Mouse (Mus musculus) hindbrain, embryonic 11.5 days (tissue): ENCODE data around the gene Nipal1. TPM values are rescaled to one million over a fixed set of nuclear protein-coding genes. Genes with fewer than 3 reads are reported as not detected.
A peak's percentile ranks its signal among the peaks of the same experiment; 100 is the strongest.

ENCODE experiments used
- ATAC-seq: fragments of 200-750 bp; cut with Nextera tagmentation; 2 replicates; pipeline ENCODE4 v1.8.0; 2017; ENCODE audit warnings: mild to moderate bottlenecking, moderate TSS enrichment, moderate library complexity; ENCODE audit not compliant: low FRiP score
- DNase-seq: peaks from one replicate; pipeline ENCODE4 v3.0.0-alpha.2; 2015; ENCODE audit warnings: low spot score
- H3K27ac ChIP-seq: fragments of 300-500 bp; sonication (generic); 2 replicates; pipeline ENCODE4 v1.5.1; 2014; ENCODE audit warnings: mild to moderate bottlenecking, low read depth, low read length
- H3K27me3 ChIP-seq: fragments of 300-500 bp; sonication (generic); 2 replicates; pipeline ENCODE4 v1.6.1; 2014; ENCODE audit warnings: mild to moderate bottlenecking, low read length, moderate library complexity, mixed read lengths; ENCODE audit not compliant: control insufficient read depth, insufficient read depth
- H3K36me3 ChIP-seq: fragments of 300-500 bp; sonication (generic); 2 replicates; pipeline ENCODE4 v1.6.1; 2014; ENCODE audit warnings: mild to moderate bottlenecking, low read length, moderate library complexity, mixed read lengths; ENCODE audit not compliant: control insufficient read depth, insufficient read depth
- H3K4me1 ChIP-seq: fragments of 300-500 bp; sonication (generic); replicated peaks from 2 replicates; pipeline ENCODE4 v1.6.1; 2014; ENCODE audit warnings: low read length, mixed read lengths; ENCODE audit not compliant: control insufficient read depth, insufficient read depth
- H3K4me2 ChIP-seq: fragments of 300-500 bp; sonication (generic); replicated peaks from 2 replicates; pipeline ENCODE4 v1.6.1; 2014; ENCODE audit warnings: mild to moderate bottlenecking, low read depth, low read length
- H3K4me3 ChIP-seq: fragments of 300-500 bp; sonication (generic); 2 replicates; pipeline ENCODE4 v1.5.1; 2014; ENCODE audit warnings: low read depth, low read length
- H3K9ac ChIP-seq: fragments of 300-500 bp; sonication (generic); 2 replicates; pipeline ENCODE4 v1.6.1; 2014; ENCODE audit warnings: low read depth, low read length
- H3K9me3 ChIP-seq: fragments of 300-500 bp; sonication (generic); 2 replicates; pipeline ENCODE4 v1.6.1; 2016; ENCODE audit warnings: low read length; ENCODE audit not compliant: control insufficient read depth
- WGBS: fragments of 180-500 bp; shearing (Covaris S2); extraction: QIAGEN DNeasy Blood & Tissue Kit; methylation state at CpG from one replicate; pipeline ENCODE4 v1.1.7; 2014; 5-methylcytosine and 5-hydroxymethylcytosine counted together
- polyA plus RNA-seq: library from polyadenylated mRNA; unstranded; fragments of >200 nt; fragmentation: Nextera tagmentation; extraction: Ambion mirVana; gene quantifications from 2 replicates; pipeline ENCODE4 v1.2.1, GENCODE M21; 2014

Nipal1 gene
- polyA plus RNA-seq: 0.36 and 0.45 TPM in 2 replicates

- 0% methylated on average over 25 of the region's 25 CpGs for WGBS
- Histone ChIP-seq H3K4me2 (peak within 1 kb of the TSS; percentile 77), H3K9me3 (no peaks in the 10 kb centered on the region), H3K4me3 (peak within 1 kb of the TSS; percentile 40), H3K36me3 (no peaks in the 10 kb centered on the region), H3K27ac (no peak within 1 kb of the TSS), H3K27me3 (peaks cover 6% of the 10 kb centered on the region), H3K9ac (no peak within 1 kb of the TSS), H3K4me1 (peaks cover 3% of the 10 kb centered on the region; the same call in 1 of the 2 replicates)
- peak; percentile 97 for ATAC-seq
- peak; percentile 82 for DNase-seq
Observed at GRCm38 (mm10) chr5:72647418-72647907, at the start of gene Nipal1. TSS of gene Nipal1 (plus strand) at chr5:72647795.

- peak; percentile 51; the same call in 1 of the 2 replicates for ATAC-seq
- no peak overlapping the region for H3K9ac ChIP-seq
- 10% methylated on average over 5 of the region's 5 CpGs for WGBS
- H3K4me2 ChIP-seq: no peak overlapping the region
- H3K36me3 ChIP-seq: no peaks in the 10 kb centered on the region
- no peaks in the 10 kb centered on the region for H3K4me1 ChIP-seq
- DNase-seq: peak; percentile 58
- no peaks in the 10 kb centered on the region for H3K9me3 ChIP-seq
- H3K4me3 ChIP-seq: no peak overlapping the region
- H3K27me3 ChIP-seq: no peaks in the 10 kb centered on the region
- H3K27ac ChIP-seq: no peak overlapping the region
Observed at GRCm38 (mm10) chr5:72601006-72601405, 46.6 kb upstream of the Nipal1 start.

GRCm38 (mm10) chr5:72603138-72603537 lies 44.5 kb upstream of the Nipal1 start:
- no peak overlapping the region for H3K9ac ChIP-seq
- no peak overlapping the region for H3K27ac ChIP-seq
- no peaks in the 10 kb centered on the region for H3K9me3 ChIP-seq
- no peaks in the 10 kb centered on the region for H3K36me3 ChIP-seq
- DNase-seq: no peak
- 91% methylated on average over 4 of the region's 4 CpGs for WGBS
- no peaks in the 10 kb centered on the region for H3K4me1 ChIP-seq
- H3K27me3 ChIP-seq: no peaks in the 10 kb centered on the region
- ATAC-seq: no peak
- no peak overlapping the region for H3K4me3 ChIP-seq
- no peak overlapping the region for H3K4me2 ChIP-seq

GRCm38 (mm10) chr5:72617413-72617812 lies 30.2 kb upstream of the Nipal1 start:
- no peaks in the 10 kb centered on the region for H3K36me3 ChIP-seq
- no peak overlapping the region for H3K9ac ChIP-seq
- DNase-seq: no peak
- 85% methylated on average over 4 of the region's 4 CpGs for WGBS
- H3K27ac ChIP-seq: no peak overlapping the region
- H3K9me3 ChIP-seq: no peaks in the 10 kb centered on the region
- no peak overlapping the region for H3K4me2 ChIP-seq
- ATAC-seq: no peak
- no peak overlapping the region for H3K4me3 ChIP-seq
- H3K4me1 ChIP-seq: no peaks in the 10 kb centered on the region
- no peaks in the 10 kb centered on the region for H3K27me3 ChIP-seq

GRCm38 (mm10) chr5:72621022-72621421 lies 26.6 kb upstream of the Nipal1 start:
- Histone ChIP-seq H3K9ac (no peak overlapping the region), H3K9me3 (no peaks in the 10 kb centered on the region), H3K27me3 (no peaks in the 10 kb centered on the region), H3K4me3 (no peak overlapping the region), H3K4me1 (no peaks in the 10 kb centered on the region), H3K36me3 (no peaks in the 10 kb centered on the region), H3K27ac (no peak overlapping the region), H3K4me2 (no peak overlapping the region)
- 90% methylated on average over 1 of the region's 1 CpGs for WGBS
- ATAC-seq: no peak
- no peak for DNase-seq

GRCm38 (mm10) chr5:72630026-72630425 lies 17.6 kb upstream of the Nipal1 start:
- H3K4me1 ChIP-seq: no peaks in the 10 kb centered on the region
- 92% methylated on average over 6 of the region's 6 CpGs for WGBS
- no peaks in the 10 kb centered on the region for H3K9me3 ChIP-seq
- no peak overlapping the region for H3K27ac ChIP-seq
- no peaks in the 10 kb centered on the region for H3K27me3 ChIP-seq
- H3K4me3 ChIP-seq: no peak overlapping the region
- H3K9ac ChIP-seq: no peak overlapping the region
- ATAC-seq (no peak), DNase-seq (no peak)
- H3K4me2 ChIP-seq: no peak overlapping the region
- H3K36me3 ChIP-seq: no peaks in the 10 kb centered on the region

- no peak overlapping the region for H3K9ac ChIP-seq
- 85% methylated on average over 9 of the region's 9 CpGs for WGBS
Observed at GRCm38 (mm10) chr5:72634791-72635271, 12.8 kb upstream of the Nipal1 start.

GRCm38 (mm10) chr5:72636122-72636521 lies 11.5 kb upstream of the Nipal1 start:
- Histone ChIP-seq H3K9me3 (no peaks in the 10 kb centered on the region), H3K4me1 (no peaks in the 10 kb centered on the region), H3K9ac (no peak overlapping the region), H3K27me3 (no peaks in the 10 kb centered on the region), H3K27ac (no peak overlapping the region), H3K4me3 (no peak overlapping the region), H3K4me2 (no peak overlapping the region), H3K36me3 (no peaks in the 10 kb centered on the region)
- ATAC-seq (no peak), DNase-seq (no peak)
- WGBS: 72% methylated on average over 3 of the region's 3 CpGs

More at GRCm38 (mm10) chr5:72634791-72635271, 12.8 kb upstream of the Nipal1 start:
- DNase-seq (no peak), ATAC-seq (no peak)
- no peaks in the 10 kb centered on the region for H3K36me3 ChIP-seq
- no peaks in the 10 kb centered on the region for H3K27me3 ChIP-seq
- H3K9me3 ChIP-seq: no peaks in the 10 kb centered on the region
- no peaks in the 10 kb centered on the region for H3K4me1 ChIP-seq
- no peak overlapping the region for H3K4me3 ChIP-seq
- no peak overlapping the region for H3K4me2 ChIP-seq
- H3K27ac ChIP-seq: no peak overlapping the region

GRCm38 (mm10) chr5:72636576-72636975 lies 11.0 kb upstream of the Nipal1 start:
- DNase-seq: no peak
- WGBS: 86% methylated on average over 3 of the region's 3 CpGs
- H3K27me3 ChIP-seq: no peaks in the 10 kb centered on the region
- H3K9ac ChIP-seq: no peak overlapping the region
- no peak overlapping the region for H3K27ac ChIP-seq
- no peaks in the 10 kb centered on the region for H3K9me3 ChIP-seq
- no peak overlapping the region for H3K4me3 ChIP-seq
- no peaks in the 10 kb centered on the region for H3K4me1 ChIP-seq
- ATAC-seq: no peak
- H3K4me2 ChIP-seq: no peak overlapping the region
- no peaks in the 10 kb centered on the region for H3K36me3 ChIP-seq
